Mouse (Mus musculus) cerebellum, postnatal 14 days (tissue): ENCODE results near the gene A630095N17Rik.

Experiments
- DNase-seq, 2 experiments: peaks; one replicate each; pipeline ENCODE4 v3.0.0; 2021; ENCODE audit warnings: mixed read lengths in 2 of 2

Gene A630095N17Rik

GRCm38 (mm10) chr1:75231664-75232152 is at the start of gene A630095N17Rik:
Gene A630095N17Rik, minus strand, starts transcription at chr1:75232102.
- DNase-seq: no peak

GRCm38 (mm10) chr1:75278228-75278627 is 46.3 kb upstream of the A630095N17Rik start, which contains the start of gene Resp18:
Gene Resp18, minus strand, starts transcription at chr1:75278415.
- peak; percentile 16 to 37 for DNase-seq

- DNase-seq: peak; percentile 26 to 28
Measured at GRCm38 (mm10) chr1:75277195-75278188, 45.6 kb upstream of the A630095N17Rik start.

GRCm38 (mm10) chr1:75264091-75264880 is 32.4 kb upstream of the A630095N17Rik start, which contains the start of gene Ptprn:
Gene Ptprn, minus strand, starts transcription at chr1:75264502.
- DNase-seq: peak; percentile 80 to 82

GRCm38 (mm10) chr1:75262969-75263951 is 31.4 kb upstream of the A630095N17Rik start:
- peak in 1 of 2 experiments; percentile 47 for DNase-seq

- peak in 1 of 2 experiments; percentile 45 for DNase-seq
Measured at GRCm38 (mm10) chr1:75261278-75261677, 29.4 kb upstream of the A630095N17Rik start.

GRCm38 (mm10) chr1:75255516-75256046 is 23.7 kb upstream of the A630095N17Rik start:
- peak in 1 of 2 experiments; percentile 48 for DNase-seq

GRCm38 (mm10) chr1:75254625-75255013 is 22.7 kb upstream of the A630095N17Rik start:
- DNase-seq: peak in 1 of 2 experiments; percentile 45

- peak; percentile 94 to 98 for DNase-seq
Measured at GRCm38 (mm10) chr1:75253849-75254624, 22.1 kb upstream of the A630095N17Rik start.

GRCm38 (mm10) chr1:75253029-75253428 is 21.1 kb upstream of the A630095N17Rik start:
- DNase-seq: peak in 1 of 2 experiments; percentile 45

- DNase-seq: peak in 1 of 2 experiments; percentile 24
Measured at GRCm38 (mm10) chr1:75252308-75252707, 20.4 kb upstream of the A630095N17Rik start.

GRCm38 (mm10) chr1:75251112-75251970 is 19.4 kb upstream of the A630095N17Rik start:
- DNase-seq: peak; percentile 88 to 90

GRCm38 (mm10) chr1:75250498-75250897 is 18.6 kb upstream of the A630095N17Rik start:
- peak; percentile 80 to 84 for DNase-seq

- DNase-seq: peak; percentile 72 to 77
Measured at GRCm38 (mm10) chr1:75248041-75248772, 16.3 kb upstream of the A630095N17Rik start.

GRCm38 (mm10) chr1:75247071-75247930 is 15.4 kb upstream of the A630095N17Rik start:
- DNase-seq: peak in 1 of 2 experiments; percentile 52

GRCm38 (mm10) chr1:75244836-75245235 is 12.9 kb upstream of the A630095N17Rik start:
- peak; percentile 69 to 72 for DNase-seq

- no peak for DNase-seq
Measured at GRCm38 (mm10) chr1:75244175-75244826, 12.4 kb upstream of the A630095N17Rik start.
